Mouse (Mus musculus): ENCODE results near the gene Pla2g4a. TPM values are rescaled to one million over a fixed set of nuclear protein-coding genes. Genes with fewer than 3 reads are reported as not detected.

The Pla2g4a gene
- 1 to 10 TPM; 5.9 to 7.1 TPM for total RNA-seq (2021)
- long read RNA-seq, experiment 1, partial matches to known transcripts, result 0 of 5 reads
- long read RNA-seq, experiment 1, other reads (novel, unspliced or antisense), result 1 of 5 reads
- long read RNA-seq, experiment 2, partial matches to known transcripts, result 0 of 4 reads
- long read RNA-seq, experiment 2, other reads (novel, unspliced or antisense), result 0 of 4 reads

DNA sequence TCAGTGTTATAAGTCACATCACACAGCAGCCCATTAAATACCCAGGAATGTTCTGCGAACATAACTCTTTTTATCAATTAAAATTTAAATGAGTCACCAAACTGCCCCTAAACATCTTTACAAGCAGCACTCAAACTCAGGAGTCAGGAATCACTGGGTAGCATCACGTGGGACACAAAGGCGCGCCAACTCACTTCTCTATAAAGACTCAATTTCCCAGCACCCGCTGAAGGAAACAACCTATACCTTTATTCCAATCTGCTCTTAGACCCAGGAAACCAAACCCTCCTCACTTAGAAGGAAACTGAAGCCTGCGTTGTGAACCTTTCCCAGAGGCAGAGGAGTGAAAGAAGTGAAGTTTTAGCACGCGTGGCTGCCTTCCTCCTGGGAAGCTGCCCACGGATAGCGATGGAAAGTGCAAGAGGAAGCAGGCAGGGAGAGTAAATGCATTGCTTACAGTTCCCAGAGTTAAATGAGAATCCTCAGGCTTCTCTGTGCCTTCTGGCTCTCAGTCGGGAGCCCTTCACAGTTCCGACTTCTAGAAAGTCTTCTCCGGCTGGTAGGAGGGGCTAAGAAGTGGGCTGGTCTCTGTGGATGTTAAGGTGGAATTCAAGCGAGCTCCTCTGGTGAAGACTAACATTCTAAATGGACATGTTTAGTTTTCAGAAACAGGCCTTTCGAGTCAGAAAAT, at the start of gene Pla2g4a:
Pla2g4a (minus strand) TSS at position 557 of the 691 bp plus-strand sequence.
- peak in 1 of 2 experiments; percentile 42 for DNase-seq (ENCODE audit: low spot score in 2 of 2)

GRCm38 (mm10) chr1:150010629-150010979, 49.5 kb upstream of the Pla2g4a start:
- no peak for DNase-seq (ENCODE audit: low spot score in 2 of 2)

DNA sequence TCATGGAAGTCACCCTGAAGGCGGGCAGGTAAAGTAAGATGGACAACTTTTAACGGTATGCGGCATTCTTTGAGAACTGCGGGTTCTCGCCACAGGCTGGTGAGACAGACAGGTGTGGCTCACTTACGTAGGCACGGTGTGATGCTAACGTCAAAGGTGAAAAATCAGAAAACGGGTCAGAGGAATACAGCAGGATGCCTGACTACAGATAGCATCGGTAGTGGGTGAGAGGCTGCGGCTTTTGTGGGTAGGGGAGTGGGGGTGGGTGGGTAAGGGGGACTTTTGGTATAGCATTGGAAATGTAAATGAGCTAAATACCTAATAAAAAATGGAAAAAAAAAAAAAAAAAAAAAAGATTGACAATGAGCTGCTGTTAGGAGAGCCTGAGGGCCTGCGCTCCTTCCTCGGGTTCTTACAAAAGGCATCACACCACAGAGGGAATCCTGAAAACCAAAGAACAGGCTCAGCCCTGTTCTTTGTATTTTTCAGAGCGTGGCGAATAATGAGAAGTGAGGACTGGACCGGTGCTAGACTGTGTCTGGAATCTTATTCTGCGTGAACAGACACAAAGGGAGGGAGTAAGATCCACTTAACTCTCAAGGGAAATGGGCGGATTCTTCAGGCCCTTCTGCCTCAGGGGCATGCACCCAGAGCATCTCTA, 49.0 kb upstream of the Pla2g4a start:
- no peak for DNase-seq (ENCODE audit: low spot score in 2 of 2)

DNA sequence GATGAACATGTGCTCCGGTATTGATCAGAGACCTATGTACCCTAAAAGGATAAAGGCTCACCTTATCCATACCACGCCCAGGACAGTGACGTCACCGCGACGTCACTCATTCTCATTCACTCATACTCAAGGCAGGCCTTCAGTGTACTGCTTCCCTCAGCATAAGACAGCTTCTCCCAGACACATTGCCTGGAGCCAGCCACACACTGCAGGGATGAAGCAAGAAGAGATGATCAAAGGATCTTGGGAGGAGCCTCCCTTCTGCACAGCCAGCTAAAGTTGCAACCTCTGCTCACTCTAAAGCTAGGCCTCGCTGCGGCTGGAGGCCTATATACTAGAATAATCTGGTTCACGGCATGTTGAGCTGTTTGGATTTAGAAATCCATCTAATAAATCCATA, 48.0 kb upstream of the Pla2g4a start:
- no peak for DNase-seq (ENCODE audit: low spot score in 2 of 2)

- no peak for DNase-seq (ENCODE audit: low spot score in 2 of 2)
Measured at GRCm38 (mm10) chr1:149975626-149976025, 14.5 kb upstream of the Pla2g4a start.

- no peak for DNase-seq (ENCODE audit: low spot score in 2 of 2)
Measured at GRCm38 (mm10) chr1:149965826-149966225, 4.7 kb upstream of the Pla2g4a start.

DNA sequence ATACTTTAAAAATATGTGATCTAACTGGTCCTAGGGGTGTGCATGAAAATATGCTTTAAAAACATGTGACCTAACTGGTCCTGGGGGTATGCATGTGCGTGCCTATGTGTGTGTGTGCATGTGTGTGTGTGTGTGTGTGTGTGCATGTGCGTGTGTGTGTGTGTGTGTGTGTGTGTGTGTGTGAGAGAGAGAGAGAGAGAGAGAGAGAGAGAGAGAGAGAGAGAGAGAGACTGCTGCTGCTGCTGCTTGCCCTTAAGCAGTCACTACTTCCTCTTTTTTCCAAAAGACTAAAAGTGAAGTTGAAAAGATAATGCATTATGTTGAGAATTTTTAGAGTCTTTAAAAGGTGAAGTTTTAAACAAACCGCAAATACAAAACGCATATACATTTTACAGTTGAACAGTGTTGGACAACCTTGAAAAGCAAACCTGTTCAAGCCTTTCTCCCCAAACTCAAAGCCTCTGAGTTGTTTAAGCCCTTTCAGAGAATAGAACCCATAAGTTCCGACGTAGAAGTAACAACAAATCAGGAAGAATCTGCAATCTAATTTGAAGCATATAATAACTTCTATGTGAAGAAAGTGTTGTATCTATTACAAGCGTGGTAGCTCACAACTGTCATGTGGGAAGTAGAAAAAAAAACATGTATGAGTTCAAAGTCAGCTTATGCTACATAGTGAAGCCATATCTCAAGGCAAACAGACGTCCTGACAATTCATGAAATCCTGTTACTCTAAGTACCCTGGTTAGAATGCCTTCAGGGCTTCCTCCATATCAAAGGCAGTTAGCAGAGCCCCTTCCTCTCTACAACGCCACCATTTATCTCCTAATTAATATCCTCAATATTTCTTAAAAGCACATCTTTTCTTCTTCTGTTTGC, 574 bp upstream of the Pla2g4a start:
- no peak for DNase-seq (ENCODE audit: low spot score in 2 of 2)

DNA sequence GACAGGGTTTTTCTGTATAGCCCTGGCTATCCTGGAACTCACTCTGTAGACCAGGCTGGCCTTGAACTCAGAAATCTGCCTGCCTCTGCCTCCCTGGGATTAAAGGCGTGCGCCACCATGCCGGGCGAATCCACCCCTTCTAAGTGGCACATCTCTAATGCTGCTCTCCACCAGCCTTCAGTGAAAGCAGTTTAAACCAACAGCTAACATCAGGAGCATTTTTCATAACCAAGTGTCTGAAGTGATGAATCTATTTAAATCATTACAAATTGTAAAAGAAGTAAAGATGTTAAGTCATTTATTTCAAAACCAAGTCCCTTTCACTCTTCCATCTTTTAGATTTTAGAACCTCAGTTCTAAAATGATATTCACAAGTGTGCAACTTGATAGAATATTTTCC, 839 bp downstream of the Pla2g4a start:
- no peak for DNase-seq (ENCODE audit: low spot score in 2 of 2)

DNA sequence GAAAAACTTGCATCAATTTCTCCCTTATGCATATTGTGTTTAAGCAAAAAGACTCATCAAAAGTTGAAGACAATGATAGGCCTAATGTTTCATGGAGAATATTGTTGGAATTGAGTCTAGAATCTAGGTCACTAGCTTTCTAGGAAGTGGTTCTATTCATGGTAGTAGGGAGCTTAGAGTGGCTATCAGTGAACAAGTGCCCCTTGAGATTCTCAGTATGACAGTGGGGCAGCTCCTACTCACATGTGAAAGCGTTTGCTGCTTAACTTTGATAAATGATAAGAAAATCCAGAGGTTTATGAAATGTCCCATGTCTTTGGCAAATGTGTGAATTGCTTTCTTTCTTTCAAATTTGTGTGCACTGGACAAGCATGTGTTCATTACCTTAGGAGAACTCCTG, 2.0 kb downstream of the Pla2g4a start:
- no peak for DNase-seq (ENCODE audit: low spot score in 2 of 2)

DNA sequence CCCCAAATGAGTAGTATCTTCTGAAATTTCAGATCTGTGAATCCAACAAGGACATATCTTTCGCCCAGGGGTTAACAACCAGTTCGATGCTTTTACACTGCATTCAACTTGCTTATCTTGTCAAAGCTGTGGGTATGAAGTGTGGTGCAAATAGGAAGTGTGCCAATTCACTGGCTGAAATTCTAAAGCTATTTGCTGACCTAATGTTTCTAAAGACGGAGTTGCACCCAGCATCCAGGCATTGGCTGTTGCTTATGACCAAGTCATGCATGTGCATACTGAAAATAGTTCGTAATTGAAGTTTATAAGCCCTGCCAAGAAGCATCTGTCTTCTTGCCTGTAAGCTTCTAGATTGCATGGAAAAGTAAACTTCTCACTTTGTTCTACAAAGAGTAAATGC, 5.6 kb downstream of the Pla2g4a start:
- no peak for DNase-seq (ENCODE audit: low spot score in 2 of 2)

DNA sequence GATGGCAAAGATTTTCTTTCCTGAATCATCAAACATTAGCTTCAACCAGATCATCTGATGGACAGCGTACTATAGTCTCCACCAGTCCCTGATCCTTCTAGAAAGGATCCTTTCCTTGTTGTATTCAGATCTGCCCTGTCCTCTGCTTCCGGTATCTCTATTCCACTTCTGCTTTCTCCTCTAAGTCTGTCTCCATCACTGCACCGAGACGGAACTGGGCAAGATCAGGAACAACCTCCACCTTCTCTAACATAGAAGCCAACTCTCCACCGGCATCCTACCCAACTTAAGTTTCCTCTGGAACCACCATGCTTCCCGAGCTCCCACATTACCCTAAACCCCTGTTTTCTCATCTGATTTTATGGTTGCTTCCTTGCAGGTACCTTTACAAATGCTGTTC, 7.1 kb downstream of the Pla2g4a start:
- no peak for DNase-seq (ENCODE audit: low spot score in 2 of 2)

DNA sequence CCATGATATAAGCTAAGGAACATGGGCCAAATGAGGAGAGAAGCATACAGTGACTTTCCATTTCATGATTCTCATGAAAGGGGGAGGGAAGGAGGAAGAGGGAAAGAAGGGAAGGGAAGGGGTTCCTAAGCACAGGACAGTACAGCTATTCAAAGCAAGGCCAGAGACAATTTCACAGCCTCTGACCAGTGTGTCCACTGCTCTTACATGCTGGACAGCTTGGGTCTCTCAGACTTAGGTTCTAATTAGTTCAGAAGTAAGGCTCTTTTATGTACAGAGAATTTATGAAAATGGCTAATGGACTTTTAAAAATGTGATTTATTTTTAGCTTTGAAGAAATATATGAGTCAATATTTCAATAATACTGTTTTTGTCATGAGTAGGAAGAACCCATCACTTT, 9.0 kb downstream of the Pla2g4a start:
- no peak for DNase-seq (ENCODE audit: low spot score in 2 of 2)

DNA sequence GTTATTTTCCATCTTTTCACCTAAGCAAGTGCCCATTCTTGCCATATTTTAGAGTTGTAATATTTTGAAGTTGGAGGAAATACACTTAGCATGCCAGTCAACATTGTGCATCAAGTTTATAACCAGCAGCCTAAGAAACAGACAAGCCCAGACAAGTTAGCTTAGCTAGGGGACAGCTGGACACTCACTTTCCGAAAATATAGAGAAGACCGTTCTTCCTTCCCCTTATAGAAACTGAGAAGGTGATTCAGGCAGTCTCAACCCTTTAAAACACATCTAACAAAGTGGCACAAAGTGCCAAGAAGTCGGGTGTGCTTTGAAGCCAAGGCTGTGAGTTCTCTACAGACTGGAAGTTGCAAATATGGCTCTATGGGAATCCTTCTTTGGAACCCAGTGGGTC, 10.4 kb downstream of the Pla2g4a start:
- no peak for DNase-seq (ENCODE audit: low spot score in 2 of 2)

DNA sequence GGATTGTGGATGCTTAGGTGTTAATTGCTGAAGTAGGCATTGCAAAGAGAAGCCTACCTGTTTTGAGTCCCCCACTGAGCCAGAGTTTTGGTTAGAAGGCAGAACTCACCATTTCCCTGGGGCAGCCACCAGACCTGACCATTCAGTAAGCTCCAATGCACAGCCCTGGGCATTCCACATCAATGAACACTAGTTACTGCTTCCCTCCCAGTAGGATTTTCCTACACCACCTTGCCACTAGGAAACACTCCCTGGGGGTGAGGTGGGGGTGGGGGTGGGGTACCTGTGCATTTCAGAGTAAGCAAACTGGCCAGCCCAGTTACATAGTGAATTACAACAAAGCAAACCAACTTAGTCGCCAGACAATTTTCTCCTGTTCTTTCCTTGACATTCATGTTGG, 10.8 kb downstream of the Pla2g4a start:
- no peak for DNase-seq (ENCODE audit: low spot score in 2 of 2)

DNA sequence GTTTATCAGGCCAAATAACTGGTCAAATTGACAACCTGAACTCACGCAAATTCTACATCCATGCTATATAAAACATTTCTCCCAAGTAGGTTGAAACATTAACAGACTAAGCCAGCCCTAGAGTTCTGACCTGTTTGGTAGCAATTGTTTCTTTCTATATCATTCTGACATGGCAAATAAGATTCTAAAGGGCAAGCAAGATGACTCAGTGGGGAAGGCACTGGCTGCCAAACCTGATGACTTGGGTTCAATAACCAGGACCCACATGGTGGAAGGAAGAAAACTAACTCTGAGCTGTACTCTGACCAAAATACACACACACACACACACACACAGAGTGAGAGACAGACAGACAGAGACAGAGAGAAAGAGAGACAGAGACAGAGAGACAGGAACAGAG, 11.8 kb downstream of the Pla2g4a start:
- DNase-seq (ENCODE audit: low spot score in 2 of 2), result no peak

DNA sequence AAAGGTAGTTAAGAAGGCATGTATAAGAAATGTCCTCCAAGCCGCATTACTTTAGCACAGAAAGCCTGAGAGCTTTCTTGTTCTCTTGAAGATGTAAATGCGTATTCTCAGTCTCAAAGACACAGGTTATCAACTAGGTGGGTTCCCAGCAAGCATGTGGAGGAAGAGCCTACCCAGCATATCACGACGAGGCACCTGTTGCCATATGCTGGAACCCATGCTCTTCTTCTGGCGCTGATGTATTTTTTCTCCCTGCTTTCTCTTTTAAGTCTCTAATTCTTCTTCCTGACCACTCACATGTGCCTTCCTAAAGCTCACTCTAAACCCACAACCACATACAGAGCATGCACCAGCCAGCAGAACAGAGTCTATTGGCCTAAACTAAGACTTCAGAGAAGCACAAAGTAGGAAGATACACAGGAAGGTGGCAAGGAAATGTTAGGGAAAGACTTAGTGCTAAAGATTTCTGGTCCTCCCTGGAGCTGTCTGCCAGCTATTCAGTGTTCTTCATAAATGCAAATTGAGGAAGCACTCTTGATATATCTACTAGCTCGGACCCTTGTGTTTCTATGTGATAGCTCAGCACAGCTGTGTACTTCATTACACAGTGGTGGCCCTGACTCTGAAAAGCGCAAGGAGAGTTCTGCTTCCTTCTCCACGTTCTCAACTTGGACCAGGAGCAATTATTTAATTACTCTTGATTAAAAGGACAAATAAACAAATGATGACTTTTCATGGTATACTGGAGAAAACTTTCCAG, 12.8 kb downstream of the Pla2g4a start:
- no peak for DNase-seq (ENCODE audit: low spot score in 2 of 2)

- no peak for DNase-seq (ENCODE audit: low spot score in 2 of 2)
Measured at GRCm38 (mm10) chr1:149946993-149947392, 14.1 kb downstream of the Pla2g4a start.

GRCm38 (mm10) chr1:149946432-149946831, 14.7 kb downstream of the Pla2g4a start:
- DNase-seq (ENCODE audit: low spot score in 2 of 2), result no peak

DNA sequence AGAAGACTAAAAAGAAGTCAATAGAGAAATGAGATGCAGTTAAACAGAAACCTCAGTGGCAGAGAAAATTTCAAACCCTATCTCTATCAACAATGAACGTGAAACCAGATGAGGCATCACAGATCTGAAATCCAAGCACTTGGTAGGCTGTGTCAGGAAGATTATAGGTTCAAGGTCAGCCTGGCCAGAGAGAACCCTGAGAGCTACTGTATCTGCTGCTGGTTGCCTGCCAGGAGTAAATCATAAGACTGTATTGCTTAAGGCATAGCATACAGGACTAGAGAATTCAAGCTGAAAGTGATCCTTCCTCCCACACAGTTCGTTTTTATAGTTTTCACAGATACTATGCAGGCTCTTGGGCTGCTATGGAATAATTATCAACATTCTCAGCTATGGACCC, 17.5 kb downstream of the Pla2g4a start:
- no peak for DNase-seq (ENCODE audit: low spot score in 2 of 2)

DNA sequence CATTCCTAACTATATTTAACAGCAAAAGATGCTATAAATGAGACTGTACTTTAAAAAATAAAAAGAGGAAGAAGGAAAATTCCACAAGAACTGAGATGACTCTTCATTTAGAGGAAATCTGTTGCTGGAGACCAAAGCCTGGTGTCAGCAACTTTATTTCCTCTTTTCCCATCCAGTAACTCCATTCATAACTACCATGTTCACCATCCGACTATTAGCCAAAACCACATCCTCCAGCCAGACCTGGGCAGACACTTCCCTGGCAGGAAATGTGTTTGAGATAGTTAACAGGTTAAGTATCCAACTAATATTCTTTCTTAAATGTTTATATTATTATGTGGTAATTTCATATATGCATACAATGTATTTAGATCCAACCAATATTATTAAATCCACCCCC, 20.8 kb downstream of the Pla2g4a start:
- DNase-seq (ENCODE audit: low spot score in 2 of 2), result no peak

Measured in gastrocnemius, postnatal 4 days (tissue).